Mouse (Mus musculus) lung, embryonic 16.5 days (tissue): ENCODE measurements around the gene Camp. TPM values are rescaled to one million over a fixed set of nuclear protein-coding genes. Genes with fewer than 3 reads are reported as not detected.

Experiments used
- ATAC-seq: fragments of 200-750 bp; cut with Nextera tagmentation; 2 replicates; pipeline ENCODE4 v1.8.0; 2017; ENCODE audit warnings: low read depth, mild to moderate bottlenecking, moderate library complexity
- H3K27ac ChIP-seq: fragments of 300-500 bp; sonication (generic); 2 replicates; pipeline ENCODE4 v1.5.1; 2014; ENCODE audit warnings: mild to moderate bottlenecking, control low read depth, low read length
- H3K27me3 ChIP-seq: fragments of 300-500 bp; sonication (generic); 2 replicates; pipeline ENCODE4 v1.6.1; 2014; ENCODE audit warnings: low read depth, low read length, mixed read lengths; ENCODE audit not compliant: control insufficient read depth, insufficient read depth
- H3K36me3 ChIP-seq: fragments of 300-500 bp; sonication (generic); 2 replicates; pipeline ENCODE4 v1.6.1; 2014; ENCODE audit warnings: low read length; ENCODE audit not compliant: control insufficient read depth, insufficient read depth
- H3K4me1 ChIP-seq: fragments of 300-500 bp; sonication (generic); replicated peaks from 2 replicates; pipeline ENCODE4 v1.6.1; 2014; ENCODE audit warnings: low read length, mixed read lengths; ENCODE audit not compliant: control insufficient read depth, insufficient read depth
- H3K4me2 ChIP-seq: fragments of 300-500 bp; sonication (generic); 2 replicates; pipeline ENCODE4 v1.6.1; 2014; ENCODE audit warnings: low read depth, low read length, control low read depth
- H3K4me3 ChIP-seq: fragments of 300-500 bp; sonication (generic); 2 replicates; pipeline ENCODE4 v1.5.1; 2014; ENCODE audit warnings: mild to moderate bottlenecking, low read length, control low read depth
- H3K9ac ChIP-seq: fragments of 300-500 bp; sonication (generic); 2 replicates; pipeline ENCODE4 v1.6.1; 2014; ENCODE audit warnings: low read length, control low read depth
- H3K9me3 ChIP-seq: fragments of 300-500 bp; sonication (generic); 2 replicates; pipeline ENCODE4 v1.6.1; 2016; ENCODE audit warnings: low read length; ENCODE audit not compliant: control insufficient read depth
- WGBS: fragments of 180-500 bp; shearing (Covaris S2); extraction: QIAGEN DNeasy Blood & Tissue Kit; methylation state at CpG from one replicate; pipeline ENCODE4 v1.1.7; 2014; 5-methylcytosine and 5-hydroxymethylcytosine counted together
- polyA plus RNA-seq: library from polyadenylated mRNA; unstranded; fragments of >200 nt; fragmentation: Nextera tagmentation; extraction: Ambion mirVana; gene quantifications from 2 replicates; pipeline ENCODE4 v1.2.1, GENCODE M21; 2015

Gene Camp
- polyA plus RNA-seq, 1 experiment from 2014 or later: 0.90 TPM

- ATAC-seq: peak; percentile 41; the same call in 1 of the 2 replicates
- Histone ChIP-seq H3K4me3 (no peak overlapping the region; the same call in 1 of the 2 replicates), H3K27ac (no peak overlapping the region), H3K9me3 (no peaks in the 10 kb centered on the region), H3K9ac (0 out of 2 replicates have a peak overlapping the region, but pooled peaks have one; percentile 48), H3K4me1 (peaks cover 3% of the 10 kb centered on the region; the same call in 1 of the 2 replicates), H3K36me3 (no peaks in the 10 kb centered on the region), H3K4me2 (peak overlapping the region; percentile 49), H3K27me3 (no peaks in the 10 kb centered on the region)
- WGBS: 13% methylated on average over 20 of the region's 20 CpGs
Observed at GRCm38 (mm10) chr9:109862397-109863044, 13.1 kb upstream of the Camp start.

- WGBS: 71% methylated on average over 6 of the region's 6 CpGs
Observed at GRCm38 (mm10) chr9:109855947-109856346, 6.5 kb upstream of the Camp start.

GRCm38 (mm10) chr9:109854341-109854740 is 4.9 kb upstream of the Camp start:
- 81% methylated on average over 2 of the region's 2 CpGs for WGBS
- no peaks in the 10 kb centered on the region for H3K36me3 ChIP-seq
- ATAC-seq: no peak
- H3K27me3 ChIP-seq: no peaks in the 10 kb centered on the region
- H3K4me1 ChIP-seq: peaks cover under 1% of the 10 kb centered on the region; the same call in 1 of the 2 replicates
- no peaks in the 10 kb centered on the region for H3K9me3 ChIP-seq
- no peak overlapping the region for H3K9ac ChIP-seq
- no peak overlapping the region for H3K4me2 ChIP-seq
- no peak overlapping the region for H3K27ac ChIP-seq
- no peak overlapping the region for H3K4me3 ChIP-seq

More at GRCm38 (mm10) chr9:109855947-109856346, 6.5 kb upstream of the Camp start:
- Histone ChIP-seq H3K27ac (no peak overlapping the region), H3K4me3 (no peak overlapping the region), H3K4me2 (no peak overlapping the region), H3K36me3 (no peaks in the 10 kb centered on the region), H3K9ac (no peak overlapping the region), H3K27me3 (no peaks in the 10 kb centered on the region), H3K4me1 (no peaks in the 10 kb centered on the region), H3K9me3 (no peaks in the 10 kb centered on the region)
- no peak for ATAC-seq

- no peak overlapping the region for H3K9ac ChIP-seq
- no peak for ATAC-seq
- WGBS: 81% methylated on average over 5 of the region's 5 CpGs
- no peak overlapping the region for H3K4me3 ChIP-seq
- no peak overlapping the region for H3K4me2 ChIP-seq
- no peaks in the 10 kb centered on the region for H3K27me3 ChIP-seq
- peaks cover 5% of the 10 kb centered on the region for H3K4me1 ChIP-seq
- H3K36me3 ChIP-seq: no peaks in the 10 kb centered on the region
- no peak overlapping the region for H3K27ac ChIP-seq
- no peaks in the 10 kb centered on the region for H3K9me3 ChIP-seq
Observed at GRCm38 (mm10) chr9:109850099-109850498, 682 bp upstream of the Camp start.

GRCm38 (mm10) chr9:109833088-109833412 is 16.4 kb downstream of the Camp start:
- Histone ChIP-seq H3K4me2 (peak overlapping the region; percentile 99), H3K9me3 (no peaks in the 10 kb centered on the region), H3K4me3 (peak overlapping the region; percentile 81), H3K27me3 (no peaks in the 10 kb centered on the region), H3K36me3 (peaks cover 3% of the 10 kb centered on the region; the same call in 1 of the 2 replicates), H3K27ac (no peak overlapping the region), H3K4me1 (peaks cover 5% of the 10 kb centered on the region), H3K9ac (peak overlapping the region; percentile 79)
- ATAC-seq: peak; percentile 51; the same call in 1 of the 2 replicates
- 6% methylated on average over 6 of the region's 6 CpGs for WGBS

GRCm38 (mm10) chr9:109832391-109833087 is 16.9 kb downstream of the Camp start, which contains the start of gene Nme6:
Gene Nme6 (plus strand): TSS chr9:109832749.
- Histone ChIP-seq H3K27me3 (no peaks in the 10 kb centered on the region), H3K9ac (peak within 1 kb of the TSS; percentile 79), H3K4me3 (peak within 1 kb of the TSS; percentile 81), H3K36me3 (peaks cover 3% of the 10 kb centered on the region; the same call in 1 of the 2 replicates), H3K27ac (peak within 1 kb of the TSS; percentile 77), H3K4me2 (peak within 1 kb of the TSS; percentile 99), H3K9me3 (no peaks in the 10 kb centered on the region), H3K4me1 (peaks cover 5% of the 10 kb centered on the region)
- ATAC-seq: peak; percentile 99
- WGBS: under 1% methylated on average over 32 of the region's 32 CpGs

- WGBS: 67% methylated on average over 5 of the region's 5 CpGs
Observed at GRCm38 (mm10) chr9:109826181-109826580, 23.2 kb downstream of the Camp start.

GRCm38 (mm10) chr9:109825739-109826138 is 23.7 kb downstream of the Camp start:
- Histone ChIP-seq H3K27ac (no peak overlapping the region), H3K9me3 (no peaks in the 10 kb centered on the region), H3K4me1 (no peaks in the 10 kb centered on the region), H3K9ac (no peak overlapping the region), H3K4me2 (no peak overlapping the region), H3K4me3 (no peak overlapping the region), H3K36me3 (no peaks in the 10 kb centered on the region), H3K27me3 (no peaks in the 10 kb centered on the region)
- ATAC-seq: no peak
- WGBS: 56% methylated on average over 4 of the region's 4 CpGs

More at GRCm38 (mm10) chr9:109826181-109826580, 23.2 kb downstream of the Camp start:
- no peaks in the 10 kb centered on the region for H3K4me1 ChIP-seq
- no peaks in the 10 kb centered on the region for H3K27me3 ChIP-seq
- no peaks in the 10 kb centered on the region for H3K36me3 ChIP-seq
- no peak overlapping the region for H3K27ac ChIP-seq
- no peak for ATAC-seq
- H3K9me3 ChIP-seq: no peaks in the 10 kb centered on the region
- no peak overlapping the region for H3K9ac ChIP-seq
- no peak overlapping the region for H3K4me3 ChIP-seq
- H3K4me2 ChIP-seq: no peak overlapping the region

GRCm38 (mm10) chr9:109816341-109816740 is 33.1 kb downstream of the Camp start:
- H3K27ac ChIP-seq: no peak overlapping the region
- no peaks in the 10 kb centered on the region for H3K36me3 ChIP-seq
- no peaks in the 10 kb centered on the region for H3K9me3 ChIP-seq
- H3K27me3 ChIP-seq: no peaks in the 10 kb centered on the region
- H3K9ac ChIP-seq: no peak overlapping the region
- 33% methylated on average over 6 of the region's 6 CpGs for WGBS
- H3K4me2 ChIP-seq: no peak overlapping the region
- H3K4me3 ChIP-seq: no peak overlapping the region
- no peaks in the 10 kb centered on the region for H3K4me1 ChIP-seq
- ATAC-seq: no peak
